Mouse (Mus musculus): ENCODE measurements at regions not wholly inside any gene's neighbourhood (a gene's known extent, or its start where the extent isn't known, plus 50 kb on each side); places are given as distances from the start of the nearest gene placed in this dataset.

GRCm38 (mm10) chr13:93243076-93243475 lies 50.9 kb upstream of the Tent2 start:
- in situ Hi-C loops (cut with MboI, MseI): no loop called here

GRCm38 (mm10) chr13:93248711-93249110 lies 50.7 kb upstream of the Homer1 start:
- in situ Hi-C loops (cut with MboI, MseI): loop anchor here in 1 of 2 experiments (5.0 kb wide), 1 partner anchor 261 kb away; no protein-coding TSS in a partner anchor

Measured in T-helper 17 cell (primary cell).